Mouse (Mus musculus): ENCODE data around the gene Wdr1.

DNA sequence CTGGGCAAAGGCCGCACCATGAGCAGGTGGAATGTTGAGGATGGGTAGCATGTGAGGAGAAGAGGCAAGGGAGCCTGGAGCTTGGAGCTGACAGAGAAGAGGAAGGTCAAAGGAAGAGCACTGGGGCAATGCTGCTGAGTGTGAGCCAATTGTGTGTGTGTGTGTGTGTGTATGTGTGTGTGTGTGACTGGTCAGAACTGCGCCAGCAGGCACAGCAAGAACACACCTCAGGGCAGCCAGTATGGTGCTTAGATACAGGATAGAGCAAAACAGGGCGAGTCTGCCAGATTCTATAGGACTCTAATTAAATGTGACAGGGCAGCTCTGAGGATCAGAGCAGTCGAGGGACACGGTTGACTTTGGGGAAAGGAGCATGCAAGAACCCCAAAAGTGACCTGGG is 4.2 kb downstream of the Wdr1 start:
- TF ChIP-seq CTCF (IDR thresholded peaks at IDR 0.05; ENCODE audit: low read depth) (no peak), EP300 (IDR thresholded peaks at IDR 0.05; ENCODE audit: low read depth) (no peak)
